Mouse (Mus musculus) intestine, embryonic 16.5 days (tissue): ENCODE results near the gene Bicc1. TPM values are rescaled to one million over a fixed set of nuclear protein-coding genes. Genes with fewer than 3 reads are reported as not detected.

Source experiments
- ATAC-seq: fragments of 200-750 bp; cut with Nextera tagmentation; 2 replicates; pipeline ENCODE4 v1.8.0; 2017; ENCODE audit warnings: moderate TSS enrichment, moderate library complexity
- H3K27ac ChIP-seq: fragments of 300-500 bp; sonication (generic); 2 replicates; pipeline ENCODE4 v1.5.1; 2014; ENCODE audit warnings: mild to moderate bottlenecking, low read length
- H3K27me3 ChIP-seq: fragments of 300-500 bp; sonication (generic); replicated peaks from 2 replicates; pipeline ENCODE4 v1.6.1; 2014; ENCODE audit warnings: low read length, control low read depth, mixed read lengths; ENCODE audit not compliant: control insufficient read depth, insufficient read depth
- H3K36me3 ChIP-seq: fragments of 300-500 bp; sonication (generic); 2 replicates; pipeline ENCODE4 v1.6.1; 2014; ENCODE audit warnings: low read length, control low read depth; ENCODE audit not compliant: control insufficient read depth, insufficient read depth
- H3K4me1 ChIP-seq: fragments of 300-500 bp; sonication (generic); 2 replicates; pipeline ENCODE4 v1.6.1; 2014; ENCODE audit warnings: low read length, control low read depth, mixed read lengths; ENCODE audit not compliant: control insufficient read depth, insufficient read depth
- H3K4me2 ChIP-seq: fragments of 300-500 bp; sonication (generic); 2 replicates; pipeline ENCODE4 v1.6.1; 2014; ENCODE audit warnings: low read depth, low read length, control low read depth
- H3K4me3 ChIP-seq: fragments of 300-500 bp; sonication (generic); 2 replicates; pipeline ENCODE4 v1.5.1; 2014; ENCODE audit warnings: mild to moderate bottlenecking, low read length
- H3K9ac ChIP-seq: fragments of 300-500 bp; sonication (generic); 2 replicates; pipeline ENCODE4 v1.6.1; 2014; ENCODE audit warnings: low read depth, low read length
- H3K9me3 ChIP-seq: fragments of 300-500 bp; sonication (generic); 2 replicates; pipeline ENCODE4 v1.6.1; 2016; ENCODE audit warnings: low read length, control low read depth; ENCODE audit not compliant: control insufficient read depth
- WGBS: fragments of 180-500 bp; shearing (Covaris S2); extraction: QIAGEN DNeasy Blood & Tissue Kit; methylation state at CpG from one replicate; pipeline ENCODE4 v1.1.7; 2014; 5-methylcytosine and 5-hydroxymethylcytosine counted together
- polyA plus RNA-seq: library from polyadenylated mRNA; unstranded; fragments of >200 nt; fragmentation: Nextera tagmentation; extraction: Ambion mirVana; gene quantifications from 2 replicates; pipeline ENCODE4 v1.2.1, GENCODE M21; 2015

Bicc1 gene
- polyA plus RNA-seq, 1 experiment from 2014 or later: 11.8 TPM

DNA sequence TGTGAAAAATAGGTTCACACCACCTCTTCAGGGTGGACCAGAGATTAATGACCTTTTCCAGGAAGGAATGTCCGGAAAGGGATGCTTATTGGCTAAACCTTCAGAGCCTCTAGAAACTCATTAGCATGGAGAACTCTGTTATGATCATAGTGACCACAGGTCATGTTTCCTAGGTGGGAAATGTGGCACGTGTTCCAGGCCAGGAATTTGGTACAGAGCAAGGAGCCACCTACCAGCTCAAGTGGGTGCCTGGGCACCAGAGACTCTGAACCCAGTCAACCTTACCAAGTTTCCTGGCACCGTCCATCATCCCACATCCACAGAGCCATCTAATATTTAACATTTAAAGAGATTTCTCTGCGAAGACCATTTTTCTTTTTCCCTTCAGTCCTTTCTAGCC lies 29.2 kb upstream of the Bicc1 start:
- H3K4me3 ChIP-seq: no peak overlapping the region
- no peak overlapping the region for H3K9ac ChIP-seq
- H3K36me3 ChIP-seq: no peaks in the 10 kb centered on the region
- H3K27ac ChIP-seq: no peak overlapping the region
- no peaks in the 10 kb centered on the region for H3K4me1 ChIP-seq
- no peaks in the 10 kb centered on the region for H3K9me3 ChIP-seq
- H3K27me3 ChIP-seq: no peaks in the 10 kb centered on the region
- no peak for ATAC-seq
- H3K4me2 ChIP-seq: no peak overlapping the region
- WGBS: 83% methylated on average over 4 of the region's 4 CpGs

GRCm38 (mm10) chr10:71185059-71185458 lies 25.6 kb upstream of the Bicc1 start:
- peaks cover 3% of the 10 kb centered on the region; the same call in 1 of the 2 replicates for H3K4me1 ChIP-seq
- H3K9me3 ChIP-seq: no peaks in the 10 kb centered on the region
- H3K36me3 ChIP-seq: no peaks in the 10 kb centered on the region
- H3K27ac ChIP-seq: no peak overlapping the region
- H3K4me2 ChIP-seq: no peak overlapping the region
- no peak overlapping the region for H3K4me3 ChIP-seq
- no peak for ATAC-seq
- WGBS: 73% methylated on average over 7 of the region's 7 CpGs
- no peak overlapping the region for H3K9ac ChIP-seq
- H3K27me3 ChIP-seq: no peaks in the 10 kb centered on the region

DNA sequence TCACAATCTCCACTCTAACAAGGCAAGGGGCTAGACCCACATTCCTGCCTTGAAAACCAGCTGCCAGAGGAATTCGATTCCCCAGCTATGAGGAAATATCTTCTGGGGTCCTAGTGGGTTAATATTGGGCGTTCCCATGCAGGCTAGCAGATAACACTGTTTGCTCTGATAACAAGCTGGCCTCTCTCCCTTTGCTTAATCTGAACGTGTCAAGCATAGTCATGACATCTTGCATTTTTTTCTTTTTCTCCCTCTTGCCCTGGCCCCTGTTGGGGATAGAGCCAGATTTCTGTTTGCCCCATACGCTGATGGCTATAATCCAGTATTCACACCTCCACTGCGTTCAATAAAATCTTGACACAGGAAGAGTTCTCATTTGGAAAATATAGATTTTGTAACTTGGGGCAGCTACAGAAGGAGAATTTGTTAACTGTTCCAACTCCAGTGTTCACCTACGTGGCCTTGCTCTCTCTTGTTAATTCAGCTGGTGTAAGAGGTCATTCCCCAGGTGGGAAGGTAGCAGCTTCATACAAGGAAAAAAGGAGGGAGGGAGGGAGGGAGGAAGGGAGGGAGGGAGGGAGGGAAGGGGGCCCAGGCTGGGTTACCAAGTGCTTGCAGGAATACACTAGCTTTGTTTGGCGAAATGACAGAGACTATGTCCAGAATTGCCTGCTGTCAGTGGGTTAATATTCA lies 24.0 kb upstream of the Bicc1 start:
- Histone ChIP-seq H3K4me2 (no peak overlapping the region), H3K4me3 (no peak overlapping the region), H3K9me3 (no peaks in the 10 kb centered on the region), H3K36me3 (no peaks in the 10 kb centered on the region), H3K4me1 (peaks cover 3% of the 10 kb centered on the region; the same call in 1 of the 2 replicates), H3K27me3 (no peaks in the 10 kb centered on the region), H3K9ac (no peak overlapping the region), H3K27ac (no peak overlapping the region)
- ATAC-seq: peak; percentile 90
- 36% methylated on average over 7 of the region's 7 CpGs for WGBS

DNA sequence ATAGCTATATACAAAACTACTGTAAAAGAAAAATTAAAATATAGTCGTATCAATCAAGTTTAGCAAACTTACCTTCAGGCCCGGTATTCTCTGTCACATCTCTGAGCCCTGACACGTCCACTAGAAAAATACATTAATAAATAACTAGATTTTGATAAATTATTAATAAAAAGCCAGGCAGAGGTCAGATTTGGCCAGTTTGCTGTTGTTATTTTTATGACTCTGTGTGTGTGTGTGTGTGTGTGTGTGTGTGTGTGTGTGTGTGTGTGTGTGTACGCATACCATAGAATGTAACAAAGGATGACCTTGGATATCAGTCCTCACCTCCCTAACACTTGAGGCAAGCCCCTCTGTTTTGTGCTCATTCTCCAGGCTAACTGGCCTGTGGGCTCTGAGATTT lies 22.4 kb upstream of the Bicc1 start:
- Histone ChIP-seq H3K9ac (no peak overlapping the region), H3K9me3 (no peaks in the 10 kb centered on the region), H3K27me3 (no peaks in the 10 kb centered on the region), H3K4me1 (peaks cover 3% of the 10 kb centered on the region; the same call in 1 of the 2 replicates), H3K27ac (no peak overlapping the region), H3K4me2 (no peak overlapping the region), H3K4me3 (no peak overlapping the region), H3K36me3 (no peaks in the 10 kb centered on the region)
- WGBS: 65% methylated on average over 4 of the region's 4 CpGs
- no peak for ATAC-seq

- peaks cover 3% of the 10 kb centered on the region; the same call in 1 of the 2 replicates for H3K4me1 ChIP-seq
- no peaks in the 10 kb centered on the region for H3K27me3 ChIP-seq
- H3K4me3 ChIP-seq: no peak overlapping the region
- H3K9ac ChIP-seq: no peak overlapping the region
- no peaks in the 10 kb centered on the region for H3K9me3 ChIP-seq
- WGBS: 88% methylated on average over 2 of the region's 2 CpGs
- no peaks in the 10 kb centered on the region for H3K36me3 ChIP-seq
- ATAC-seq: no peak
- H3K4me2 ChIP-seq: no peak overlapping the region
- H3K27ac ChIP-seq: no peak overlapping the region
Observed at GRCm38 (mm10) chr10:71181091-71181490, 21.6 kb upstream of the Bicc1 start.

DNA sequence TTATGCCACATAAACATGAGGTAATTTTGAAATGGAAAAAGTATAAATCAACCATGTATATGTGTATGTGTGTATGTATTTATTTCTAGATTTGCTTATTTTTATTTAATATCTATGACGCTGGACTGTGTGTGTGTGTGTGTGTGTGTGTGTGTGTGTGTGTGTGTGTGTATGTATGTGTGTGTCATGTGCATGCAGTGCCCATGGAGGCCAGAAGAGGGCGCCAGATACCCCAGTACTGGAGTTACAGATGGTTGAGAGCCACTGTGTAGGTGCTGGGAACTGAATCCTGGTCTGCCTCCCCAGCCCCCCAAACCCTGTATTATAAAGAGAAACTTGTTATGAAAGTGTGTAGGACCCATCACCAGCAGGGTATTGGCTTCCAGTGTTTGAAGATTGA lies 20.6 kb upstream of the Bicc1 start:
- no peaks in the 10 kb centered on the region for H3K27me3 ChIP-seq
- peaks cover 3% of the 10 kb centered on the region; the same call in 1 of the 2 replicates for H3K4me1 ChIP-seq
- H3K4me2 ChIP-seq: no peak overlapping the region
- H3K9ac ChIP-seq: no peak overlapping the region
- 73% methylated on average over 2 of the region's 2 CpGs for WGBS
- no peaks in the 10 kb centered on the region for H3K9me3 ChIP-seq
- no peak overlapping the region for H3K27ac ChIP-seq
- ATAC-seq: no peak
- H3K4me3 ChIP-seq: no peak overlapping the region
- no peaks in the 10 kb centered on the region for H3K36me3 ChIP-seq

DNA sequence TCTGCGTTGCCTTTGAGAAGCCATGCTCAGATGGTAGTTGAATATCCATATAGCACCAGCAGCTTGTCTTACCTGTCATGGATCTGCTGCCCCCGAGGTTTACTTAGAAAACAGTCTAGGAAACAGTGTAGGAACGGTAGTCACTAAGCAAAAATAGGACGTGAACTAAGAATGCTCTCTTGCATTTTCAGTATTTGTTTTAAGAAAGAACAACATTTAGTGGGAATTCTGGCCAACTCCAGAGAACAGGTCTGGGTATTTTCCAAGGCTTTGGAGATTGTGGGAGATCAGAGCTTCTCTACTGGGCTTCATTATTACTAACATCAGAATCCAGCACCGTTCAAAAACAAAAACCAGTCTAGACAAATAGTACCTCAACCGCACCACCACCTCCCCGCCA lies 17.7 kb upstream of the Bicc1 start:
- no peaks in the 10 kb centered on the region for H3K4me1 ChIP-seq
- ATAC-seq: no peak
- no peak overlapping the region for H3K4me2 ChIP-seq
- H3K9me3 ChIP-seq: no peaks in the 10 kb centered on the region
- H3K9ac ChIP-seq: no peak overlapping the region
- WGBS: 90% methylated on average over 7 of the region's 7 CpGs
- no peaks in the 10 kb centered on the region for H3K27me3 ChIP-seq
- no peaks in the 10 kb centered on the region for H3K36me3 ChIP-seq
- no peak overlapping the region for H3K27ac ChIP-seq
- H3K4me3 ChIP-seq: no peak overlapping the region

DNA sequence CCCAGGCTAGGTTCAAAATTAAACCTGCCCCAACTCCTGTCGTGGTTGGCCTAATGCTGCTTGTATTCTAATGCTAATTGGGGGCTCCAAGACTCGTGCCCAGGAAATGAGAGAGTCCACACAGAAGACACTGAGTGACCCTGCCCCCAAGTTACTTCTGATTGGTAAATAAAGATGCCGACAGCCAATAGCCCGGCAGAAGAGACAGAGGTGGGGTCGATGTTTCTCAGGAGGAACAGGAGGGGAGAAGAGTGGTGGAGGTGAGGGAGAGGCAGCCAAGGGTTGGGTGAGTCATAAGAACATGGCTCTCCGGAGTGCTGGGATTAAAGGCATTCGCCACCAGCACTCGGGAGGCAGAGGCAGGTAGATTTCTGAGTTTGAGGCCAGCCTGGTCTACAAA lies 16.8 kb upstream of the Bicc1 start:
- Histone ChIP-seq H3K4me3 (no peak overlapping the region), H3K36me3 (no peaks in the 10 kb centered on the region), H3K9me3 (no peaks in the 10 kb centered on the region), H3K4me1 (no peaks in the 10 kb centered on the region), H3K27me3 (no peaks in the 10 kb centered on the region), H3K4me2 (no peak overlapping the region), H3K27ac (no peak overlapping the region), H3K9ac (no peak overlapping the region)
- 82% methylated on average over 8 of the region's 8 CpGs for WGBS
- ATAC-seq: no peak

GRCm38 (mm10) chr10:71175280-71175679 lies 15.8 kb upstream of the Bicc1 start:
- no peaks in the 10 kb centered on the region for H3K4me1 ChIP-seq
- H3K27me3 ChIP-seq: no peaks in the 10 kb centered on the region
- no peak for ATAC-seq
- H3K9me3 ChIP-seq: no peaks in the 10 kb centered on the region
- no peak overlapping the region for H3K9ac ChIP-seq
- no peak overlapping the region for H3K4me2 ChIP-seq
- H3K27ac ChIP-seq: no peak overlapping the region
- no peaks in the 10 kb centered on the region for H3K36me3 ChIP-seq
- H3K4me3 ChIP-seq: no peak overlapping the region
- 91% methylated on average over 15 of the region's 15 CpGs for WGBS

GRCm38 (mm10) chr10:71171414-71171813 lies 11.9 kb upstream of the Bicc1 start:
- H3K27ac ChIP-seq: no peak overlapping the region
- WGBS: 100% methylated on average over 1 of the region's 1 CpGs
- no peak overlapping the region for H3K4me3 ChIP-seq
- H3K9me3 ChIP-seq: no peaks in the 10 kb centered on the region
- H3K4me2 ChIP-seq: no peak overlapping the region
- no peaks in the 10 kb centered on the region for H3K36me3 ChIP-seq
- no peak overlapping the region for H3K9ac ChIP-seq
- no peak for ATAC-seq
- H3K27me3 ChIP-seq: no peaks in the 10 kb centered on the region
- no peaks in the 10 kb centered on the region for H3K4me1 ChIP-seq
